Mouse (Mus musculus) brain, embryonic 14.5 days (tissue): ENCODE measurements around the gene Rps12. TPM values are rescaled to one million over a fixed set of nuclear protein-coding genes. Genes with fewer than 3 reads are reported as not detected.
"Not testable (repeated sequence)": the region's sequence is repeated elsewhere in the genome, so short reads cannot be mapped to it uniquely, and the experiment has no call there.

Experiments
- DNase-seq: peaks from one replicate; pipeline ENCODE4 v3.0.0-alpha.2; 2011; ENCODE audit warnings: low read depth
- CTCF ChIP-seq: fragments of 200-500 bp; IDR thresholded peaks from 2 replicates; pipeline ENCODE4 v1.5.1; 2012; ENCODE audit warnings: inconsistent platforms, mild to moderate bottlenecking, moderate library complexity, borderline replicate concordance; ENCODE audit not compliant: insufficient read depth, insufficient read length; ENCODE audit errors: extremely low read depth
- POLR2A ChIP-seq: fragments of 200-500 bp; IDR thresholded peaks from 2 replicates; pipeline ENCODE4 v1.6.1; 2012; ENCODE audit warnings: mild to moderate bottlenecking, inconsistent platforms, borderline replicate concordance; ENCODE audit not compliant: poor library complexity, insufficient read depth, insufficient read length, severe bottlenecking; ENCODE audit errors: extremely low read depth
- polyA plus RNA-seq: library from polyadenylated mRNA; depleted of rRNA; stranded (reverse); fragments of >200 nt; gene quantifications from 2 replicates; pipeline ENCODE4 v1.2.3, GENCODE M21; 2012

Gene Rps12
- polyA plus RNA-seq, 1 experiment: 2,858 TPM

DNA sequence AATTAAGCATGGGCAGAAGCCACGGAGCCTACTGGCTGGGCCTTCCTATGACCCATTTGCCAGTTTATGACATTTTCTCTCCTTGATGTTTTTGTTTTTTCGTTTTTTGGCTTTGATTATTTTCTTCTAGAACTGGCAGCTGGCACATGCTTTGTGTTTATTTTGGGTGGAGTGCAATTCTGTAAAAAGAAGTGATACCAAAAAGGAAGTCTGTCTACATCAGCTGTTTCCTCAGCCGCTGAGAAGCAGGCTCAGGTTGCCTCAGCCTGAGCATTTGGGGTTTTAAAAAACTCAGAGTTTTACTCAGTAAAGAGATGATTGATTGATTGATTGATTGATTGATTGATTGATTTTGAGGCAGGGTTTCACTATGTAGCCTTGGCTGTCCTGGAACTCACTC, 15.8 kb upstream of the Rps12 start:
- DNase-seq: no peak
- TF ChIP-seq POLR2A: no peak
- no peak for TF ChIP-seq CTCF

DNA sequence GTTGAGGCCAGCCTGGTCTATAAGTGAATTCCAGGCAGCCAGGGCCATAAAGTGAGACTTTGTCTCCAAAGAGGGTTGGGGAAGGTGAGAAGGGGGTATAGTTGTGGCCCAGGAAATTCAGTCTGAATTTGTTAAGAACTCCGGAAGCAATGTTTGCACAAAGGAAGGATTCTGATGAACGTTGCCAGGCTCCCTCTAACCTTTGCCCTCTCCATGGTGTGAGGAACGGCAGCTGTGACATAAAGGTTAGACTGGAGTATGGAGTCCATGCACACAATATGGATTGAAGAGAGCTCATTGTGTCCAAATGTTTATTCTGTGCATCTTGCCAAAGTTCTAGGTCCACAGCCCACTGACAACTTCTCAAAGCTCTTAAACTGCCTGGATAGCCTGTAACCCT, 12.9 kb upstream of the Rps12 start:
- no peak for DNase-seq
- no peak for TF ChIP-seq CTCF
- TF ChIP-seq POLR2A: no peak

DNA sequence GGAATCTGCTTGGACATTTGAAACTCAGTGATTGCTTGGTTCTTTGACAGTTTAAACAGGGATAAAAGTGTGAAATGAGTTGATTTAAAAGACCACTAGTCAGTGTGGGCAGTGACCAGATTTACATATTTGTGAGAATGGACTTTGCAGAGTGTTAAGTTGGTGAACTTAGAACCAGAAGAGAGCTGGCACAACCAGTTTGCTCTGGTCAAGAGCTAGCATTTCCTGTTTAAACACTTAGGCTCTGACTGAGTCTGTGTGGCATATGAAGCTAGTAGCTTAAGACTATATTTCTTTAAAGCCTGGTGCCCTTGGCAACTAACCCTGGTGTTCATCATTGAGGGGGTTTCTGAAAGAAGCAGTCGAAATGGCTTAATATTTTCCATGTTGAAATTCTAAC, 11.1 kb upstream of the Rps12 start:
- no peak for DNase-seq
- no peak for TF ChIP-seq POLR2A
- no peak for TF ChIP-seq CTCF

DNA sequence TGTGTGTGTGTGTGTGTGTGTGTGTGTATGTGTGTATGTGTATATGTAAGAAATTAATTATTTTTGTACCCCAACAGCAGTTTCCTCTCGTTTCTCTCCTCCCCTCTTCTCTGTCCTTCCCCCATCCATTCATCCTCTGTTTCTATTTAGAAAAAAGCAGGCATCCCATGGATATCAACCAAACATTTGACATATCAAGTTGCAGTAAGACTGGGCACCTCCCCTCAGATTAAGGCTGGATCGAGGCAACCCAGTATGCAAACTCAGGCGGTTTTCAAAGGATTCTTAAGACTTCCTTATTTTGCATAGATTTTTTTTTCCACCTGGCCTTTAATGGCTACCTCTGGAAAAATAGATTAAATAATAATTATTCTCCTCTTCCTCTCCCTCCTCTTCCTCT, 10.5 kb upstream of the Rps12 start:
- DNase-seq: no peak
- TF ChIP-seq POLR2A (no peak), CTCF (no peak)

DNA sequence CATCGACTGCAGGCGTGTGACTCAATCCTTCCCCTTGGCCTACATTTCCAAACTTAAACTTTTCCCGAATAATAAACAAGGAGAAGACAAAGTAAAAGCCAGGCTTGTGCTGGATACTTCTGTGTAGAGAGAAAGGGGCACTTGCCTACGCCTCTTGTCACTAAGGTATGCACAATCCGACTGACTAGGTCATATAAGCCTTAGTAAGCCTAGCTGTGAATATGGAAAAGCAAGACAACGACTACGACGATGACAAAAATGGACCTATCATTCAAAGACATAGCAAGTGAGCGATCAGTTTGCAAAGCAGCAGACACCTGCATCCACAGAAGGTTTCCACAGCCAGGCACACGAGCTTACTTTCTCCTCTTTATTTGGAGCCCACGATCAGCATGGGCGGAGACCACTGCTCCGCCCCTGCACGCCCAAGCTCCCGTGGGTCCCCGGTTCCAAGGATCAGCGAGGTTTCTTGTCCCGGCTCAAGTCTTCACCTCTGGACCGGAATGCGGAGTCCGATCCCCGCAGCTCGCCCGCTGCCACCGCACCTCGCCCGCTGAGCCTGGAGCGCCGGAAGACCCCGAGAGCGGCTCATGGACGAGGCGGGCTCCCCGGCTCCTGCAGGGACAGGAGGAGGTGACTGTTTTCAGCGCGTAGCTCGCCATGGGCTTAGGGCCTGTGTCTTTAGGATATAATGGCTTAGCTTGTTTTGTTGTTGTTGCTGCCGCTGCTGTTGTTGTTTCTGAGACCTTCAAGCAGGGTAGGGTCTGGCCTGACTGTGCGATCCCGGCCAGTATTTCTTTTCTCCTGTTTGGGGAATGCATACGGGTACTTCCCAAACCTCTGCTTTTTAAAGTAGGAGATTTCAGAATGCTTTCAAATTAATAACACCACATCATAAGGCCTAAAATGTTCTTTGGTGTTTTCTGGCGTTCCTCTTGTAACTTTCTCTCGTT, 9.8 kb upstream of the Rps12 start, which contains the start of gene Slc18b1:
Slc18b1 (plus strand) TSS at position 436 of the 953 bp plus-strand sequence.
- DNase-seq: peak; percentile 73
- TF ChIP-seq POLR2A (peak; percentile 29; the same call in 1 of the 2 replicates), CTCF (no peak)

DNA sequence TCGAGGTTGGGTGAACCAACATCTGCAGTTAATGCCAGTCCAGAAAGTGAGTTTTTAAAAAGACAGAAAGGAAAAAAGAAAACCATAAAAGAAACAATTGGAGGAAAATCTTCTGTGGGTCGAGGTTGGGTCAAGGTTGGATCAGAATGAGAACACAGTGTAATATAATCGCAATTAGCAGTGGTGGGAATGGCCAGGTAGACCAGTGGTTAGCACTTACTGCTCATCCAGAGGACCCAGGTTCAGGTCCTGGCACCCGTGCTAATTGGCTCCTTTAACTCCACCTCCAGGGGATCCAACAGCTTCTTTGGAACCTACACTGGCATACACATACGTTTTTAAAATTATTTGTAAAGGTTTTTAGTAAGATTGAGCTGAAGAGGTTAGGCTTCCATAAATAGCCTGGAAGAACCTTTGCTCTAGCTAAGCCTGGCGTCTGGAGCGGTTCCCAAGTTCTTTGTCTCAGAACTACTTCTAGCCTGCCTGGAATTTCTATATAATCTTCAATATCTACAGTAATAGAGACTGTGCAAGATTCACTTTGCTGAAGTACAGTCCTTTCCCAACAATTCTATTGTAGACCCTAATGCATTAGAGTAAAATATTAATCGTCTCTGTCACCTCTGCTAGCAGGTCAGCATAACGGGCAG, 8.9 kb upstream of the Rps12 start:
- DNase-seq: peak; percentile 60
- no peak for TF ChIP-seq POLR2A
- no peak for TF ChIP-seq CTCF

DNA sequence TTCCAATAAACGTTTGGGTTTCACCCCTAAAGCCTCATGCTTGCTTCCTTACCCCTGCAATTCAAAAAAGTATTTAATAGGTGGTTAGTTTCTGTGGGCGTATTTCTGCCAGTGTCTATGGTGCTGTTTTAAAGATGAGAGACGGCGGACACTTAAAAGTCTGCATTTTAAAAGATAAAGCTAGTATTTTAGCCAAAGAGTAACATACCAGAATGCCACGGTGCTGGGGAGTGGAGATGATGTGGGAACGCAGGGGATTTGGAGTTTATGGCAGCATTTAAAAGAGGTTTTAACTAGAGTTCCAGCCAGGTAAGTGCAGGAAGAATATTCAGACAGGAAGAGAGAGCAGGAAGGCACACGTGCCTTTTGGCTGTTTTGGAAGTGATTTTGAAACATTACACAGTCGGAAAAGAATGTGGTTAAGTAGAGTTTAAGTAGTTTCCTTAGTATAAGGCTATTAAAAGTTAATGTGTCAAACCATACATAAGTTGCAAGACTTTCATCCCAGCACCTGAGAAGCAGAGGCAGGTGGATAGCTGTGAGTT, 1.1 kb upstream of the Rps12 start:
- TF ChIP-seq CTCF: no peak
- no peak for TF ChIP-seq POLR2A
- DNase-seq: no peak

DNA sequence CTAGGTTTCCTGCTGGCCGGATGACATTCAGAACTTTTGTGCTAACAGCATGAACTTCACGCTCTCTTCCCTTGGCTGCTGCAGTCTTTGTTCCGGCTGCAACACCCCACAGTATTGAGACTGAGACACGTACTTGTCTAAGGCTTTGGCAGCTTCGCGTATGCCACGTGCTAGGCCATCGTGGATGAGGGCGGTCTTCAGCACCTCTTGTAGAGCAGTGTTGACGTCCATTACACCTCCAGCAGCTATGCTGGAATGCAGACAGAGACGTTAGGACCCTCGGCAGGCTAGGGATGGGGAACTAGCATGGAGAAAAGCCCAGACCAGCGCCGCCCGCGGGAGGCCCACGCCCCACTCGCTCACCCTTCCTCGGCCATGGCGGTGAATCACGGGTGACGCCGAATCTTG, 440 bp downstream of the Rps12 start:
- not testable (repeated sequence) for DNase-seq

DNA sequence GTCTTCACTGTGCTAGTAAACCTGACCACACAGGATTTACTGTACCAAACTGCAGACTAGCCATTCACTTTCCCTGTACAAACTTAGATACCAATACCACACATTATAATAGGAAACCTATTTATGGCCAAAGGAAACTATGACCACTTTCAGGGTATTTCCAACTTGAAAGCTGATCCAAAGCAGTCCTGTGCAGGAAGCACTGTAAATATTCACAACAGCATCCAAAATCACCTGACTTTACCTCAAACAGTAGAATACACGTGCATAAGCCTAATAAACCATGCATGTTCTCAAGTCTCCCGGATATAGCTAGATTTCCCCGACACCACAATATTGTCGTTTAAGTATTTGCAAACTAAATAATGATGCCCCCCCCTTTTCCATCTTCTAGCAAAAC, 1.0 kb downstream of the Rps12 start:
- TF ChIP-seq CTCF (no peak), POLR2A (no peak)
- no peak for DNase-seq

DNA sequence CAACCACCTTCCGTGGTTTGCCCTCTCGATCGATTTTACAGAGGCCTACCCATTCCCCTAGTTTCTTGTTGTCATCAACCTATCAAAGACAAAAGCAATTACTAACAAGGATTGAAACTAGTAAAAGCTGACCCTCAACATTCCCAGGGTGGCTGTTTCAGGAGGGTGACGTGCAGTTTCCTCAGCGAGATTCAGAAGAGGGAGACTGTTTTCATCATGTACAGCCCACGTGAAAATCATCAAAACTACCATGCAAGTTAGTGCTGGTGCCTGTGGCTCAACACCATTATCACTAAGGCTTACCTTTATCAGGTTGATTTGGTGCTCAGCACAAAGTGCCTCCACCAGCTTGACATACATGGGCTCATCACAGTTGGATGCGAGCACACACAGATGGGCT, 1.5 kb downstream of the Rps12 start:
- not testable (repeated sequence) for DNase-seq

DNA sequence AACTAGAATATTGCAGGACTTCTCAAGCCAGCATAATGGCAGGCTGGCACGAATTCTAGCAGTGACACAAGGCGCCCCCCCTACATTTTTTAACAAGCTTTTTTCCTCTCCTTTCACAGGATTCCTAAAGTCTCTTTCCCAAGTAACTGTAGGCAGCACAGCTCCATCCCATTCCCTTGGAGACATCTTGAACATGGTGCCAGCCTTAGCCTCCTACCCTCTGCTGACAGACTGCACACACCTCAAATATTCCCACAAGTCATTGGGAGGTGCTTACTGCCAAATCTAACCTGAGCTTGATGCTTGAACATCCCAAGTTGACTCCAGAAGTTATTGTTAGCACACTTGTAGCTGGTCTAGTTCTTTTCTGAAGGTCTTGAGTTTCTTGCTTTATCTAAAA, 3.0 kb downstream of the Rps12 start:
- TF ChIP-seq CTCF (no peak), POLR2A (no peak)

DNA sequence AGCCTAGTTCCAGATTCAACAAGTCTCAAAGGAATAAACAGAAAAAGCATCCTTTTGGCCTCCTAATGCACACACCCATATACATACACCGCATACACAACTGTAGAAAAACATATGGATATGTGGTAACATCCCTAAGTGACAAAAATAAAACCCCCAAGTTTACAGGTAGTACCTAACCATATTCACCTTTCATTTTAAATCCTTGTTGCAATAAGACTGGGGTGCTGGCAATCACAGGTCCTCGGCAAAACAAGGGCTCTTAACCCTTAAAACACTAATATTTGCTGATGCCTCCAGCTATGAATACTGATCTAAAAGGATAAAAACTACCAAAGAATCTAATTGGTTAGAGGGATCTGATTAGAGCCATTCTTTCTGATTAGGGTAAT, 3.6 kb downstream of the Rps12 start:
- TF ChIP-seq CTCF (no peak), POLR2A (no peak)
- no peak for DNase-seq

More for the DNA sequence above, 3.0 kb downstream of the Rps12 start:
- DNase-seq: no peak
